Comparison of ENCODE assay signal across 7 mouse cellular contexts in the genomic region with DNA sequence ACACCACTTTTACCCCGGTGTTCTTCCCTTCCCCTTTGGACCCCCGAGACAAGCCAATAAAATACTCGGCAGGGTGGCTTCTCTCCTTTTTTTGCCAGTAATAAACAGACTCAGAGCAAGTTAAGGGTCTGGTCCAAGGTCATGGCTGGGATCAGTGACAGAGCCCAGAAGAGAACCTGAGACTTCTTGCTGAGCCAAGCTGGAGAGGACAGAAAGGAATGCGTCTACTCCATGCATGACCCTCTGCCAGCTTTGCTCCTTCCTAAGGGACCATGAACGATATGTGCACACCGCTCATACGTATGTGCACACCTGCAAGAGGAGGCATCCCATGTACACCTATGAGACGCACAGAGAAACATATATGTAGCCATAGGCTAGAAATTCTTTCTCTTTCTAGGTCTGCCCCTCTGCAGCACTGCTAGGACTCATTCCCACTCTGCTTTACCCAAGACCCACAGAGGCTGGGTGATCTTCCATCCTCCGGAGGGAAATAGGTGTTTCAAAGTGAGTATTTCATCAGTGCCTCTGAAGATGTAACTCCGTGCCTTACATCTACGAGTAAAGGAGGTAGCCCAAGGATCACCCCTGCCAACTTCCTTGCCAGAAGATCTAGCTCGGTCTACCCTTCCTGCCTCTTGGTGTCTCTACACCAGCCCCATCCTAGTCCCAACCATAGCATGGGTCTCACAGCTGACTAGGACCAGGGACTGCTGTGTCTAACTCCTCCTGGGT. TPM values are rescaled to one million over a fixed set of nuclear protein-coding genes. Genes with fewer than 3 reads are reported as not detected.
DNase-seq lines count a peak whose midpoint lies in the region; ATAC-seq and TF ChIP-seq lines count a peak whose summit lies in the region.

No protein-coding gene starts in this region.

- peak overlapping the region; percentile 77 for H3K27ac ChIP-seq in left cerebral cortex, adult 2 months
- no peak overlapping the region for H3K27ac ChIP-seq in embryonic facial prominence, embryonic 14.5 days (replicated peaks; ENCODE audit: low read depth, low read length)
- no peak overlapping the region for H3K27ac ChIP-seq in intestine, embryonic 15.5 days
- peak overlapping the region; percentile 55; the same call in 1 of the 2 replicates for H3K27ac ChIP-seq in neural tube, embryonic 14.5 days (ENCODE audit: low read depth, low read length)

- no peak for TF ChIP-seq CTCF in left cerebral cortex, adult 2 months (IDR thresholded peaks at IDR 0.05)

- no peak for ATAC-seq in embryonic facial prominence, embryonic 14.5 days (ENCODE audit: low read depth)
- no peak for ATAC-seq in intestine, embryonic 15.5 days
- ATAC-seq in neural tube, embryonic 14.5 days (ENCODE audit: low read depth) = no peak

- peak overlapping the region; percentile 86 for H3K4me2 ChIP-seq in embryonic facial prominence, embryonic 14.5 days (ENCODE audit: low read depth, low read length)
- peak overlapping the region; percentile 81 for H3K4me2 ChIP-seq in intestine, embryonic 15.5 days (replicated peaks)
- peak overlapping the region; percentile 79 for H3K4me2 ChIP-seq in neural tube, embryonic 14.5 days (ENCODE audit: low read depth, low read length)

- intact Hi-C loops in left cerebral cortex, adult 2 months (cut with DNase I) = no loop called here

- peak overlapping the region; percentile 68 for H3K9ac ChIP-seq in embryonic facial prominence, embryonic 14.5 days (ENCODE audit: low read depth, low read length)
- peak overlapping the region; percentile 50 for H3K9ac ChIP-seq in intestine, embryonic 15.5 days
- peak overlapping the region; percentile 73 for H3K9ac ChIP-seq in neural tube, embryonic 14.5 days (replicated peaks; ENCODE audit: low read depth, low read length)

- DNase-seq in left cerebral cortex, adult 2 months (ENCODE audit: extremely low spot score in 1 of 2, low spot score in 2 of 2) = no peak
- DNase-seq in left cerebral cortex, adult 8-10 months (ENCODE audit: low spot score in 2 of 2) = no peak
- no peak for DNase-seq in embryonic facial prominence, embryonic 14.5 days (ENCODE audit: low spot score)
- DNase-seq in thymus, postnatal 10 days (ENCODE audit: low spot score in 2 of 2) = no peak
- DNase-seq in layer of hippocampus, adult 9-11 months = no peak

- peaks cover 10% of the 10 kb centered on the region; the same call in 1 of the 2 replicates for H3K4me1 ChIP-seq in embryonic facial prominence, embryonic 14.5 days (ENCODE audit: control insufficient read depth, insufficient read depth, low read length)
- 0 out of 2 replicates have a peak, but pooled peaks cover 13% of the 10 kb centered on the region for H3K4me1 ChIP-seq in intestine, embryonic 15.5 days (replicated peaks)
- peaks cover 20% of the 10 kb centered on the region for H3K4me1 ChIP-seq in neural tube, embryonic 14.5 days (ENCODE audit: control insufficient read depth, insufficient read depth, low read length)

- WGBS in embryonic facial prominence, embryonic 14.5 days = 48% methylated on average over 12 of the region's 12 CpGs
- 50% methylated on average over 12 of the region's 12 CpGs for WGBS in intestine, embryonic 15.5 days
- WGBS in neural tube, embryonic 14.5 days = 50% methylated on average over 12 of the region's 12 CpGs

- no peaks in the 10 kb centered on the region for H3K9me3 ChIP-seq in embryonic facial prominence, embryonic 14.5 days (ENCODE audit: control insufficient read depth, low read length)
- H3K9me3 ChIP-seq in intestine, embryonic 15.5 days = no peaks in the 10 kb centered on the region
- no peaks in the 10 kb centered on the region for H3K9me3 ChIP-seq in neural tube, embryonic 14.5 days (ENCODE audit: control insufficient read depth, low read length)

- peak overlapping the region; percentile 81 for H3K4me3 ChIP-seq in left cerebral cortex, adult 2 months
- H3K4me3 ChIP-seq in embryonic facial prominence, embryonic 14.5 days (ENCODE audit: low read depth, low read length) = peak overlapping the region; percentile 58
- H3K4me3 ChIP-seq in intestine, embryonic 15.5 days (replicated peaks) = peak overlapping the region; percentile 55
- H3K4me3 ChIP-seq in neural tube, embryonic 14.5 days (ENCODE audit: low read depth, low read length) = peak overlapping the region; percentile 64

- no peaks in the 10 kb centered on the region for H3K36me3 ChIP-seq in embryonic facial prominence, embryonic 14.5 days (ENCODE audit: control insufficient read depth, insufficient read depth, low read length)
- no peaks in the 10 kb centered on the region for H3K36me3 ChIP-seq in intestine, embryonic 15.5 days
- H3K36me3 ChIP-seq in neural tube, embryonic 14.5 days (ENCODE audit: control insufficient read depth, insufficient read depth, low read length) = no peaks in the 10 kb centered on the region

- 0 out of 2 replicates have a peak, but pooled peaks cover 2% of the 10 kb centered on the region for H3K27me3 ChIP-seq in embryonic facial prominence, embryonic 14.5 days (replicated peaks; ENCODE audit: control insufficient read depth, insufficient read depth, low read length)
- H3K27me3 ChIP-seq in intestine, embryonic 15.5 days (replicated peaks) = no peaks in the 10 kb centered on the region
- no peaks in the 10 kb centered on the region for H3K27me3 ChIP-seq in neural tube, embryonic 14.5 days (ENCODE audit: control insufficient read depth, insufficient read depth, low read length)

RNA-seq across cellular contexts. Expression of a gene that starts 0.7 kb away (rescaled TPM):
- total RNA-seq in left cerebral cortex, adult 2 months (2021) = 1 to 10 TPM; 4.3 to 4.4 TPM
- total RNA-seq in left cerebral cortex, adult 8-10 months (2022) = 1 to 10 TPM; 5.6 to 7.1 (median 6.2) TPM
- polyA plus RNA-seq in embryonic facial prominence, embryonic 14.5 days (2014; fragmentation: Nextera tagmentation; extraction: Ambion mirVana) = 0.96 and 1.2 TPM in 2 replicates
- 0.28 and 0.40 TPM in 2 replicates for polyA plus RNA-seq in intestine, embryonic 15.5 days (2015; fragmentation: Nextera tagmentation; extraction: Ambion mirVana)
- 4.3 and 7.3 TPM in 2 replicates for polyA plus RNA-seq in neural tube, embryonic 14.5 days (2014; fragmentation: Nextera tagmentation; extraction: Ambion mirVana)

RNA-seq across cellular contexts. Expression of a gene that starts 2.9 kb away (rescaled TPM):
- total RNA-seq in left cerebral cortex, adult 2 months (2021) = 10 to 100 TPM; 18.6 to 21.5 TPM
- 10 to 100 TPM; 14.9 to 20.6 (median 18.7) TPM for total RNA-seq in left cerebral cortex, adult 8-10 months (2022)
- polyA plus RNA-seq in embryonic facial prominence, embryonic 14.5 days (2014; fragmentation: Nextera tagmentation; extraction: Ambion mirVana) = 9.8 and 10.8 TPM in 2 replicates
- polyA plus RNA-seq in intestine, embryonic 15.5 days (2015; fragmentation: Nextera tagmentation; extraction: Ambion mirVana) = 9.0 and 11.1 TPM in 2 replicates
- 15.8 and 20.1 TPM in 2 replicates for polyA plus RNA-seq in neural tube, embryonic 14.5 days (2014; fragmentation: Nextera tagmentation; extraction: Ambion mirVana)

RNA-seq across cellular contexts. Expression of a gene that starts 45.3 kb away (rescaled TPM):
- 10 to 100 TPM in 1 of 2 experiments, 1 to 10 TPM in 1; 9.6 to 10.7 TPM for total RNA-seq in left cerebral cortex, adult 2 months (2021)
- total RNA-seq in left cerebral cortex, adult 8-10 months (2022) = 10 to 100 TPM in 1 of 4 experiments, 1 to 10 TPM in 3; 7.2 to 12.2 (median 9.2) TPM
- 5.8 and 6.6 TPM in 2 replicates for polyA plus RNA-seq in embryonic facial prominence, embryonic 14.5 days (2014; fragmentation: Nextera tagmentation; extraction: Ambion mirVana)
- polyA plus RNA-seq in intestine, embryonic 15.5 days (2015; fragmentation: Nextera tagmentation; extraction: Ambion mirVana) = 16.2 and 16.8 TPM in 2 replicates
- 5.4 and 7.7 TPM in 2 replicates for polyA plus RNA-seq in neural tube, embryonic 14.5 days (2014; fragmentation: Nextera tagmentation; extraction: Ambion mirVana)

RNA-seq across cellular contexts. Expression of a gene that starts 51.4 kb away (rescaled TPM):
- total RNA-seq in left cerebral cortex, adult 2 months (2021) = 1 to 10 TPM; 3.4 to 3.5 TPM
- total RNA-seq in left cerebral cortex, adult 8-10 months (2022) = 1 to 10 TPM; 2.4 to 3.9 (median 3.2) TPM
- 10.1 and 12.2 TPM in 2 replicates for polyA plus RNA-seq in embryonic facial prominence, embryonic 14.5 days (2014; fragmentation: Nextera tagmentation; extraction: Ambion mirVana)
- polyA plus RNA-seq in intestine, embryonic 15.5 days (2015; fragmentation: Nextera tagmentation; extraction: Ambion mirVana) = 34.8 and 35.4 TPM in 2 replicates
- 2.1 and 2.2 TPM in 2 replicates for polyA plus RNA-seq in neural tube, embryonic 14.5 days (2014; fragmentation: Nextera tagmentation; extraction: Ambion mirVana)

RNA-seq across cellular contexts. Expression of a gene that starts 58.3 kb away (rescaled TPM):
- 10 to 100 TPM; 24.1 to 34.7 TPM for total RNA-seq in left cerebral cortex, adult 2 months (2021)
- 10 to 100 TPM; 37.3 to 49.0 (median 44.8) TPM for total RNA-seq in left cerebral cortex, adult 8-10 months (2022)
- 0.88 and 0.93 TPM in 2 replicates for polyA plus RNA-seq in embryonic facial prominence, embryonic 14.5 days (2014; fragmentation: Nextera tagmentation; extraction: Ambion mirVana)
- 0.29 and 0.34 TPM in 2 replicates for polyA plus RNA-seq in intestine, embryonic 15.5 days (2015; fragmentation: Nextera tagmentation; extraction: Ambion mirVana)
- polyA plus RNA-seq in neural tube, embryonic 14.5 days (2014; fragmentation: Nextera tagmentation; extraction: Ambion mirVana) = 7.1 and 10.6 TPM in 2 replicates

Comparison
In these comparisons a context has a peak if more than half of its experiments do, and no peak if none do; other contexts are left out.
1. H3K27ac ChIP-seq: peak in left cerebral cortex, adult 2 months (single experiment) and neural tube, embryonic 14.5 days (single experiment); none in embryonic facial prominence, embryonic 14.5 days (single experiment) and intestine, embryonic 15.5 days (single experiment).
2. Peak in every context shown above with its lines, with median percentiles within 50 percentile points of each other: H3K4me3 ChIP-seq, H3K4me2 ChIP-seq and H3K9ac ChIP-seq.